Mouse (Mus musculus) common myeloid progenitor, adult 5-6 weeks (primary cell): ENCODE data around the gene Hspa1l. TPM values are rescaled to one million over a fixed set of nuclear protein-coding genes. Genes with fewer than 3 reads are reported as not detected.
A peak's percentile ranks its signal among the peaks of the same experiment; 100 is the strongest.
"Not testable (repeated sequence)": the region's sequence is repeated elsewhere in the genome, so short reads cannot be mapped to it uniquely, and the experiment has no call there.

Experiments
- ATAC-seq: replicated peaks from 2 replicates; pipeline ENCODE4 v1.8.0; 2016; ENCODE audit warnings: low read depth, mild to moderate bottlenecking, moderate TSS enrichment, inconsistent platforms; ENCODE audit not compliant: poor library complexity, severe bottlenecking
- total RNA-seq: library from RNA; stranded (forward); fragments of 200-1000, 187-1606 nt; gene quantifications from 2 replicates; pipeline ENCODE4 v1.2.3, GENCODE M21; 2017

Hspa1l gene
- total RNA-seq, 1 experiment from 2014 or later, result not detected

- not testable (repeated sequence) for ATAC-seq
These were observed 1.7 kb upstream of the Hspa1l start for GRCm38 (mm10) chr17:34970850-34971249.

GRCm38 (mm10) chr17:34971694-34972068, 822 bp upstream of the Hspa1l start:
- ATAC-seq, result peak; percentile 3; the same call in 1 of the 2 replicates

GRCm38 (mm10) chr17:34975581-34976492, 3.3 kb downstream of the Hspa1l start:
- ATAC-seq, result no peak

GRCm38 (mm10) chr17:34977000-34977399, 4.5 kb downstream of the Hspa1l start:
- no peak for ATAC-seq

GRCm38 (mm10) chr17:34978239-34978638, 5.7 kb downstream of the Hspa1l start:
- ATAC-seq, result no peak

GRCm38 (mm10) chr17:34979631-34980030, 7.1 kb downstream of the Hspa1l start:
- no peak for ATAC-seq

- no peak for ATAC-seq
These were observed 8.2 kb downstream of the Hspa1l start for GRCm38 (mm10) chr17:34980655-34981054.

GRCm38 (mm10) chr17:34981690-34982180, 9.2 kb downstream of the Hspa1l start, which contains the start of gene Lsm2:
TSS of gene Lsm2 (plus strand) at chr17:34981862.
- ATAC-seq, result peak; percentile 81

GRCm38 (mm10) chr17:34982328-34982727, 9.8 kb downstream of the Hspa1l start:
- ATAC-seq, result peak; percentile 31

GRCm38 (mm10) chr17:34984218-34984617, 11.7 kb downstream of the Hspa1l start:
- ATAC-seq, result peak; percentile 41; the same call in 1 of the 2 replicates

GRCm38 (mm10) chr17:34994751-34995150, 22.2 kb downstream of the Hspa1l start:
- no peak for ATAC-seq

- not testable (repeated sequence) for ATAC-seq
These were observed 22.7 kb downstream of the Hspa1l start for GRCm38 (mm10) chr17:34995192-34995591.

GRCm38 (mm10) chr17:34995927-34996326, 23.4 kb downstream of the Hspa1l start:
- ATAC-seq, result not testable (repeated sequence)

- ATAC-seq, result no peak
These were observed 24.1 kb downstream of the Hspa1l start for GRCm38 (mm10) chr17:34996411-34997141.

- no peak for ATAC-seq
These were observed 24.6 kb downstream of the Hspa1l start for GRCm38 (mm10) chr17:34997142-34997483.

- ATAC-seq, result no peak
These were observed 26.3 kb downstream of the Hspa1l start for GRCm38 (mm10) chr17:34998526-34999430.

GRCm38 (mm10) chr17:34999871-35000716, 27.6 kb downstream of the Hspa1l start:
- ATAC-seq, result peak; percentile 23

GRCm38 (mm10) chr17:35000717-35001451, 28.4 kb downstream of the Hspa1l start, which contains the start of gene Vars:
TSS of gene Vars (plus strand) at chr17:35000987.
- ATAC-seq, result peak; percentile 59
